Mouse (Mus musculus) CD8-positive naive resting alpha-beta T cell, adult 2 months (primary cell): ENCODE results near the gene Lrfn4.

ENCODE experiments used
- DNase-seq, 2 experiments: peaks; one replicate each; pipeline ENCODE4 v3.0.0; 2022; ENCODE audit warnings: low read depth in 2 of 2, low spot score in 2 of 2

Lrfn4 gene

GRCm38 (mm10) chr19:4570237-4570613 lies 45.2 kb downstream of the Lrfn4 start:
- DNase-seq, result no peak

- no peak for DNase-seq
Measured at GRCm38 (mm10) chr19:4569356-4570236, 45.9 kb downstream of the Lrfn4 start.

DNA sequence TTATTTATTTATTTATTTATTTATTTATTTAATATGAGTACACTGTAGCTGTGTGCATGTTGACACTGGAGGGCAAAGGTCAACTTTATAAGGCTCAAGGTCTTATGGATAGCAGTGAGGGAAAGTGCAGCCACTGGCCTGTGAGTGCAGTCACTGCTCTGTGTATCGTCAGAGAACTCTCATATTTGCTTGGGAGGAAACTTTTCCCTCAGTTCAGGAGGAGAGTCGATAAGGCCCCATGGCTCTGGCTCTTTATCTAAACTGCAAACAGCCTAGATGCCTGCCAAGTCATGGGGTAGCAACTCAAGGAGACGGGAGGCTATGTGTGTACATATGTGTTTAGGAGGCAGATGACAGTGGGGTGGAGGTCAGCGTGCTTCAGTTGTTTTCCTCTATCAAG lies 46.6 kb downstream of the Lrfn4 start:
- no peak for DNase-seq

- DNase-seq, result no peak
Measured at GRCm38 (mm10) chr19:4567665-4568064, 47.8 kb downstream of the Lrfn4 start.

DNA sequence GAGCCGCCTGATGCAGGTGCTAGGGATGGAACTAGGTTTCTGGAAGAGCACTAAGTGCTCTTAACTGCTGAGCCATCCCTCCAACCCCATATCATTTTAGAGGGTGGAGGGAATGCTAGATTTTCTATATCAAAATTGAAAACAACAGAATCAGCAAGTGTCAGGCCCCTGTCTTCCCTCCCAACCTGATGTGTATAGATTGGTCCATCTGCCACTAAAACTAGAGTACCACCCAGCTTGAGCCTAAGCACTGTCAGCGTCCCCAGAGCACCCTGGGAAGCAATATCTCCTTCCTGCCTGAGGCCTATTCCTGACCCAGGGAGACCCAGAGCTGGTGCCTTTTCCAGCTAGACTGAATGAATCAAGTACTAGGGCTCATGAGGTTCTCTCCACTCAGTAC lies 48.6 kb downstream of the Lrfn4 start:
- DNase-seq, result no peak

- DNase-seq, result no peak
Measured at GRCm38 (mm10) chr19:4565678-4566077, 49.8 kb downstream of the Lrfn4 start.
